Mouse (Mus musculus): ENCODE results near the gene Coq9.

DNA sequence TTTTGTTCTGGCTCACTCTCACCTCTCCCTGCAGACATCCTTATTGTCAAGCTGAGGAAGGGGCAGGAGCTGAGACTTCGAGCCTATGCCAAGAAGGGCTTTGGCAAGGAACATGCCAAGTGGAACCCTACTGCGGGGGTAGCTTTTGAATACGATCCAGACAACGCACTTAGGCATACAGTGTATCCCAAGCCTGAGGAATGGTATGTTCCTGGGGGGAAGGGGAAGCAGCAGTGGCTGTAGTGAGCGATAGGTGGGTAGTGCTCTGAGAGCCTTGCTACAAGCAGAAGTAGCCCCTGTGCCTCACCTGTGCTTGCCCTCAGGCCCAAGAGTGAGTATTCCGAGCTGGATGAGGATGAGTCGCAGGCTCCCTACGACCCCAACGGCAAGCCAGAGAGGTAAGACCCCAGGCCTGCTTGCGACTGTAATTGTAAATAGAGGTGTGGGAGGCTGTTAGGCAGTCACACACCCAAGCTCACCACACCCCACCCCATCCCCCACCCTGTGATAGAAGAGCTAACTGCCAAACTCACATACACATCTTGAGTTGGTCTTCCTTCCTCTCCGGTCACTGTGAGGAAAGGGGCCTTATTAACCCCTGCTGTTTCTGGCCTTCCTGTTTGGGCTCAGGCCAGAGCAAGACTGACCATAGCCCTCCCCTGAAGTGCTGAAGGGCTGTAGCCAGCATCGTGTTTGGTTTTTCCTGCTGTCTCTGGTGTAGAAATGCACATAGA lies 24.5 kb downstream of the Coq9 start:
- no peak for TF ChIP-seq CTCF (IDR thresholded peaks at IDR 0.05; ENCODE audit: control insufficient read depth, insufficient read depth, insufficient replicate concordance, low read depth, low read length)
- TF ChIP-seq POLR2A (IDR thresholded peaks at IDR 0.05; ENCODE audit: control insufficient read depth, low read depth, low read length), result no peak

Measured in testis, adult 2 months (tissue).